Mouse (Mus musculus): ENCODE results near the gene Fto.

DNA sequence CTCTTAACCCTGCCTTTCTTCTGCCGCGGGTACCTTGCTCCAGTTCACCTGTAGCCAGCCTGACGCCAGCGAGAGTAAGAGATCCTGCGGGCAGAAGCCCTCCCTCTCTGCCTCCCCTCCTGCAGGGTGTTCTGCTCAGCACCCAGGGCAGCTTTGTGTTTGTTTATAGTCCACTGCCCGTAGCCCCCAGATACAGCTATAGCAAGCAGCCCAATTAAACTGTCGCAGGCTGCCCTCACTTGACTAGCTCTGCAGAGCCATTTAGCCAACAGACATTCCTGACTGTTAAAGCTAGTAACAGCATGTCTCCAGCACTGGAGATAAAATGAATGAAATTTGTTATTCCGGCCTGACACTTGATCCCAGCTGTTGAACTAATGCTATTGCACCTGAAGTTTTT, 233.3 kb downstream of the Fto start:
- TF ChIP-seq CTCF (IDR thresholded peaks at IDR 0.05; ENCODE audit: low read depth) (no peak), EP300 (IDR thresholded peaks at IDR 0.05; ENCODE audit: low read depth) (no peak)
